ENCODE assay signal across 24 mouse cellular contexts in genomic region chr6:15751375-15751774, GRCm38 (mm10). TPM values are rescaled to one million over a fixed set of nuclear protein-coding genes. Genes with fewer than 3 reads are reported as not detected.
A peak's percentile ranks its signal among the peaks of the same experiment; 100 is the strongest.
DNase-seq lines count a peak whose midpoint lies in the region; ATAC-seq and TF ChIP-seq lines count a peak whose summit lies in the region.
"Had no signal": no experiment of that assay in that cellular context is flagged by ENCODE, and none has a peak within 500 bp of the region (broad histone marks: within the 10 kb centered on the region; RNA-seq: fewer than 3 reads in every experiment).

No protein-coding gene starts in this region.

- peak; percentile 85 for DNase-seq in liver, adult 2 months (ENCODE audit: extremely low read depth, low read depth, low spot score)
- DNase-seq in liver, embryonic 11.5 days (ENCODE audit: low spot score) = no peak
- DNase-seq in liver, postnatal 0 days = no peak
- no peak for DNase-seq in liver
- peak; percentile 40 for DNase-seq in 3T3-L1 (ENCODE audit: low read depth, low spot score)
- no peak for DNase-seq in gastrocnemius, adult 2 months
- DNase-seq: adrenal gland, adult 2 months; adrenal gland, adult 8-10 months; adrenal gland, postnatal 10 days; adrenal gland, postnatal 14 days; adrenal gland, postnatal 25 days; adrenal gland, postnatal 36 days; B cell, adult 2 months; cerebellum, adult 11 months; cerebellum, adult 11-12 months; cerebellum, adult 18-20 months had no signal

- H3K79me2 ChIP-seq in liver, adult 2 months (ENCODE audit: control insufficient read depth, insufficient read depth, low read length) = no peaks in the 10 kb centered on the region; the same call in 1 of the 2 replicates

- H3K27me3 ChIP-seq in liver, adult 2 months (ENCODE audit: control insufficient read depth, insufficient read depth, low read length) = no peaks in the 10 kb centered on the region
- H3K27me3 ChIP-seq in liver, embryonic 12.5 days (replicated peaks) = no peaks in the 10 kb centered on the region
- no peaks in the 10 kb centered on the region for H3K27me3 ChIP-seq in liver, embryonic 16.5 days (ENCODE audit: control insufficient read depth, insufficient read depth, low read depth, low read length)
- H3K27me3 ChIP-seq in liver, embryonic 11.5 days (replicated peaks; ENCODE audit: control insufficient read depth, insufficient read depth, low read length) = no peaks in the 10 kb centered on the region
- H3K27me3 ChIP-seq in liver, postnatal 0 days (ENCODE audit: insufficient read depth, low read length) = no peaks in the 10 kb centered on the region
- H3K27me3 ChIP-seq: CH12.LX, Patski had no signal

- no peak for TF ChIP-seq POLR2A in liver, adult 2 months (IDR thresholded peaks at IDR 0.05; ENCODE audit: extremely low read depth, insufficient read depth, low read length)

- H3K36me3 ChIP-seq in liver, adult 2 months (ENCODE audit: control insufficient read depth, insufficient read depth, low read length) = peaks cover 1% of the 10 kb centered on the region; the same call in 1 of the 2 replicates
- no peaks in the 10 kb centered on the region; the same call in 1 of the 2 replicates for H3K36me3 ChIP-seq in liver, embryonic 12.5 days
- H3K36me3 ChIP-seq in liver, embryonic 16.5 days (ENCODE audit: control insufficient read depth, insufficient read depth) = no peaks in the 10 kb centered on the region
- H3K36me3 ChIP-seq in liver, embryonic 11.5 days (ENCODE audit: control insufficient read depth, insufficient read depth, low read length) = no peaks in the 10 kb centered on the region
- no peaks in the 10 kb centered on the region for H3K36me3 ChIP-seq in liver, postnatal 0 days (replicated peaks; ENCODE audit: insufficient read depth, low read length)
- H3K36me3 ChIP-seq: G1E had no signal

- ATAC-seq in liver, embryonic 12.5 days = no peak
- peak; percentile 51; the same call in 1 of the 2 replicates for ATAC-seq in liver, embryonic 16.5 days (ENCODE audit: low read depth)
- no peak for ATAC-seq in liver, embryonic 11.5 days (replicated peaks; ENCODE audit: low FRiP score)
- peak; percentile 72 for ATAC-seq in liver, postnatal 0 days
- ATAC-seq: activated CD4-positive, CD25-positive, alpha-beta regulatory T cell, adult 4 months; CD4-positive, CD25-positive, alpha-beta regulatory T cell, adult 4 months; Patski had no signal

- H3K4me1 ChIP-seq in liver, adult 2 months (ENCODE audit: control insufficient read depth, insufficient read depth, low read length) = peaks cover 7% of the 10 kb centered on the region
- H3K4me1 ChIP-seq in liver, embryonic 12.5 days = no peaks in the 10 kb centered on the region
- H3K4me1 ChIP-seq in liver, embryonic 16.5 days (ENCODE audit: control insufficient read depth, low read depth, low read length) = no peaks in the 10 kb centered on the region
- no peaks in the 10 kb centered on the region for H3K4me1 ChIP-seq in liver, embryonic 11.5 days (replicated peaks; ENCODE audit: control insufficient read depth, insufficient read depth, low read length)
- no peaks in the 10 kb centered on the region; the same call in 1 of the 2 replicates for H3K4me1 ChIP-seq in liver, postnatal 0 days (ENCODE audit: insufficient read depth)

- no peak for TF ChIP-seq EP300 in liver, postnatal 0 days (IDR thresholded peaks at IDR 0.05; ENCODE audit: low read depth)

- no peak overlapping the region for H3K9ac ChIP-seq in liver, adult 2 months (ENCODE audit: low read depth, low read length)
- H3K9ac ChIP-seq in liver, embryonic 12.5 days = no peak overlapping the region
- no peak overlapping the region for H3K9ac ChIP-seq in liver, embryonic 16.5 days (ENCODE audit: low read depth, low read length)
- no peak overlapping the region for H3K9ac ChIP-seq in liver, embryonic 11.5 days (ENCODE audit: low read depth, low read length)
- H3K9ac ChIP-seq in liver, postnatal 0 days (replicated peaks) = no peak overlapping the region

- no peak overlapping the region for H3K4me2 ChIP-seq in liver, embryonic 12.5 days
- no peak overlapping the region for H3K4me2 ChIP-seq in liver, embryonic 16.5 days (ENCODE audit: low read depth, low read length)
- no peak overlapping the region for H3K4me2 ChIP-seq in liver, embryonic 11.5 days
- H3K4me2 ChIP-seq in liver, postnatal 0 days (ENCODE audit: low read depth, low read length) = no peak overlapping the region

- H3K4me3 ChIP-seq in liver, adult 2 months (ENCODE audit: insufficient read depth, low read depth, low read length) = no peak overlapping the region
- no peak overlapping the region for H3K4me3 ChIP-seq in liver, embryonic 12.5 days
- no peak overlapping the region for H3K4me3 ChIP-seq in liver, embryonic 16.5 days (ENCODE audit: low read depth, low read length)
- no peak overlapping the region for H3K4me3 ChIP-seq in liver, embryonic 11.5 days (ENCODE audit: low read depth, low read length)
- no peak overlapping the region for H3K4me3 ChIP-seq in liver, postnatal 0 days (ENCODE audit: low read depth, low read length)
- H3K4me3 ChIP-seq in gastrocnemius, adult 2 months = no peak overlapping the region

- no peak for TF ChIP-seq CTCF in liver, adult 2 months (IDR thresholded peaks at IDR 0.05; ENCODE audit: low read depth, low read length)
- no peak for TF ChIP-seq CTCF in liver, postnatal 0 days (IDR thresholded peaks at IDR 0.05; ENCODE audit: low read depth)
- TF ChIP-seq CTCF in gastrocnemius, adult 2 months (IDR thresholded peaks at IDR 0.05) = no peak

- H3K9me3 ChIP-seq in liver, embryonic 12.5 days (replicated peaks) = no peaks in the 10 kb centered on the region
- H3K9me3 ChIP-seq in liver, embryonic 16.5 days (replicated peaks; ENCODE audit: control insufficient read depth, low read length) = no peaks in the 10 kb centered on the region
- H3K9me3 ChIP-seq in liver, embryonic 11.5 days (ENCODE audit: control insufficient read depth, low read length) = no peaks in the 10 kb centered on the region
- H3K9me3 ChIP-seq in liver, postnatal 0 days (ENCODE audit: low read length) = no peaks in the 10 kb centered on the region
- H3K9me3 ChIP-seq: G1E had no signal

- intact Hi-C loops in gastrocnemius, adult 2 months (cut with DNase I) = no loop called here

- no peak overlapping the region for H3K27ac ChIP-seq in liver, adult 2 months (replicated peaks; ENCODE audit: insufficient read depth, low read depth, low read length)
- no peak overlapping the region for H3K27ac ChIP-seq in liver, embryonic 12.5 days
- no peak overlapping the region for H3K27ac ChIP-seq in liver, embryonic 16.5 days (ENCODE audit: low read length)
- H3K27ac ChIP-seq in liver, embryonic 11.5 days (ENCODE audit: low read depth, low read length) = no peak overlapping the region
- no peak overlapping the region for H3K27ac ChIP-seq in liver, postnatal 0 days (ENCODE audit: low read depth)
- H3K27ac ChIP-seq in gastrocnemius, adult 2 months = no peak overlapping the region

- 28% methylated on average over 2 of the region's 2 CpGs for WGBS in liver, adult 2 months
- 73% methylated on average over 2 of the region's 2 CpGs for WGBS in liver, embryonic 12.5 days (ENCODE audit: insufficient replicate concordance)
- WGBS in liver, embryonic 16.5 days (ENCODE audit: insufficient replicate concordance) = 61% methylated on average over 2 of the region's 2 CpGs
- WGBS in liver, embryonic 11.5 days = 94% methylated on average over 2 of the region's 2 CpGs
- WGBS in liver, postnatal 0 days (ENCODE audit: insufficient replicate concordance) = 54% methylated on average over 2 of the region's 2 CpGs

RNA-seq across cellular contexts. Expression of gene Mdfic, which starts 30.9 kb away (rescaled TPM):
- total RNA-seq in liver, adult 2 months (2014; rRNA removed) = 14.5 and 14.8 TPM in 2 replicates
- polyA plus RNA-seq in liver, adult 2 months (2012; rRNA removed) = 6.4 and 7.1 TPM in 2 replicates
- polyA plus RNA-seq in liver, embryonic 12.5 days (2016; fragmentation: Nextera tagmentation; extraction: Ambion mirVana) = 1.9 and 2.0 TPM in 2 replicates
- polyA plus RNA-seq in liver, embryonic 16.5 days (2015; fragmentation: Nextera tagmentation; extraction: Ambion mirVana) = 0.89 and 1.1 TPM in 2 replicates
- polyA plus RNA-seq in liver, embryonic 11.5 days (2014; fragmentation: Nextera tagmentation; extraction: Ambion mirVana) = 2.7 and 3.0 TPM in 2 replicates
- polyA plus RNA-seq in liver, postnatal 0 days (2015; fragmentation: Nextera tagmentation; extraction: Ambion mirVana) = 2.1 and 2.2 TPM in 2 replicates
- 1 to 10 TPM; 8.9 to 9.4 TPM for total RNA-seq in gastrocnemius, adult 2 months (2021)
- total RNA-seq: MEL had no signal
- polyA plus RNA-seq: G1E had no signal

Comparison
In these comparisons a context has a peak if more than half of its experiments do, and no peak if none do; other contexts are left out.
1. DNase-seq: peak in liver, adult 2 months (single experiment) and 3T3-L1 (single experiment); none in liver, embryonic 11.5 days (single experiment), liver, postnatal 0 days (single experiment), liver (single experiment) and gastrocnemius, adult 2 months (single experiment).
2. ATAC-seq: peak in liver, embryonic 16.5 days (single experiment) and liver, postnatal 0 days (single experiment); none in liver, embryonic 12.5 days (single experiment) and liver, embryonic 11.5 days (single experiment).